Mouse (Mus musculus) E14TG2a.4 (cell line): ENCODE measurements around the gene Mamdc2.

ENCODE experiments used
- CTCF ChIP-seq: conservative IDR thresholded peaks from 2 replicates; pipeline ENCODE4 v1.5.1; 2014; ENCODE audit warnings: low read length
- NANOG ChIP-seq: IDR thresholded peaks from 2 replicates; pipeline ENCODE4 v1.6.1; 2014; ENCODE audit warnings: borderline replicate concordance, low read length, mixed read lengths

- no peak for TF ChIP-seq CTCF
- no peak for TF ChIP-seq NANOG
Measured at GRCm38 (mm10) chr19:23388083-23388861, 60.0 kb downstream of the Mamdc2 start.
